In genomic region chr14:33939117-33939516, GRCm38 (mm10) we compare ENCODE assay signal across 9 mouse cellular contexts. TPM values are rescaled to one million over a fixed set of nuclear protein-coding genes. Genes with fewer than 3 reads are reported as not detected.
DNase-seq lines count a peak whose midpoint lies in the region; ATAC-seq lines count a peak whose summit lies in the region.
"Had no signal": no experiment of that assay in that cellular context is flagged by ENCODE, and none has a peak within 500 bp of the region (broad histone marks: within the 10 kb centered on the region; RNA-seq: fewer than 3 reads in every experiment).

No protein-coding gene starts in this region.

- H3K27me3 ChIP-seq in hindbrain, embryonic 16.5 days (replicated peaks; ENCODE audit: control insufficient read depth, insufficient read depth, low read length), result no peaks in the 10 kb centered on the region
- no peaks in the 10 kb centered on the region for H3K27me3 ChIP-seq in midbrain, embryonic 10.5 days (ENCODE audit: low read depth, poor library complexity, severe bottlenecking)
- H3K27me3 ChIP-seq in stomach, embryonic 15.5 days (replicated peaks), result no peaks in the 10 kb centered on the region

- H3K4me1 ChIP-seq in hindbrain, embryonic 16.5 days (ENCODE audit: control insufficient read depth, insufficient read depth, low read depth, low read length), result no peaks in the 10 kb centered on the region
- H3K4me1 ChIP-seq in midbrain, embryonic 10.5 days, result 0 out of 2 replicates have a peak, but pooled peaks cover 6% of the 10 kb centered on the region
- H3K4me1 ChIP-seq in stomach, embryonic 15.5 days, result no peaks in the 10 kb centered on the region

- peak overlapping the region; percentile 13; the same call in 1 of the 2 replicates for H3K4me2 ChIP-seq in hindbrain, embryonic 16.5 days (ENCODE audit: low read length)
- H3K4me2 ChIP-seq in stomach, embryonic 15.5 days, result peak overlapping the region; percentile 25; the same call in 1 of the 2 replicates

- peak overlapping the region; percentile 33; the same call in 1 of the 2 replicates for H3K9ac ChIP-seq in hindbrain, embryonic 16.5 days (ENCODE audit: low read depth, low read length)
- no peak overlapping the region for H3K9ac ChIP-seq in stomach, embryonic 15.5 days

- 32% methylated on average over 9 of the region's 9 CpGs for WGBS in hindbrain, embryonic 16.5 days
- 25% methylated on average over 9 of the region's 9 CpGs for WGBS in midbrain, embryonic 10.5 days
- 33% methylated on average over 9 of the region's 9 CpGs for WGBS in stomach, embryonic 15.5 days

- H3K36me3 ChIP-seq in hindbrain, embryonic 16.5 days (ENCODE audit: control insufficient read depth, insufficient read depth, low read length), result no peaks in the 10 kb centered on the region
- no peaks in the 10 kb centered on the region for H3K36me3 ChIP-seq in midbrain, embryonic 10.5 days
- H3K36me3 ChIP-seq in stomach, embryonic 15.5 days, result no peaks in the 10 kb centered on the region

- ATAC-seq in hindbrain, embryonic 16.5 days, result peak; percentile 52
- no peak for ATAC-seq in stomach, embryonic 15.5 days (ENCODE audit: insufficient read depth, low FRiP score, low read depth)

- no peak overlapping the region for H3K27ac ChIP-seq in hindbrain, embryonic 16.5 days (ENCODE audit: low read depth, low read length)
- H3K27ac ChIP-seq in midbrain, embryonic 10.5 days (replicated peaks), result no peak overlapping the region; the same call in 1 of the 2 replicates
- H3K27ac ChIP-seq in stomach, embryonic 15.5 days, result no peak overlapping the region

- H3K9me3 ChIP-seq in hindbrain, embryonic 16.5 days (ENCODE audit: control insufficient read depth, low read length), result no peaks in the 10 kb centered on the region
- no peaks in the 10 kb centered on the region for H3K9me3 ChIP-seq in midbrain, embryonic 10.5 days (replicated peaks)
- no peaks in the 10 kb centered on the region for H3K9me3 ChIP-seq in stomach, embryonic 15.5 days

- intact Hi-C loops in left cerebral cortex, postnatal 10 days (cut with DNase I), result no loop called here

- peak; percentile 44 to 76 for DNase-seq in heart, adult 18-20 months
- no peak for DNase-seq in heart, adult 11 months
- DNase-seq in cerebellum, postnatal 10 days, result peak; percentile 93 to 96
- peak; percentile 68 to 71 for DNase-seq in frontal cortex, postnatal 25 days (ENCODE audit: low spot score in 2 of 2)
- peak; percentile 44 to 76 for DNase-seq in left cerebral cortex, postnatal 10 days (ENCODE audit: extremely low spot score in 1 of 2, low spot score in 2 of 2)
- DNase-seq in midbrain, embryonic 10.5 days (ENCODE audit: low spot score), result peak; percentile 82

- H3K4me3 ChIP-seq in hindbrain, embryonic 16.5 days (ENCODE audit: low read length), result no peak overlapping the region
- peak overlapping the region; percentile 33 for H3K4me3 ChIP-seq in midbrain, embryonic 10.5 days
- peak overlapping the region; percentile 12; the same call in 1 of the 2 replicates for H3K4me3 ChIP-seq in stomach, embryonic 15.5 days (replicated peaks)

RNA-seq across cellular contexts. Expression of gene Gdf2, which starts 1.7 kb away (rescaled TPM):
- total RNA-seq in heart, adult 18-20 months (2021), result under 1 TPM; 0.07 to 0.18 TPM
- 0.06 and 0.11 TPM in 2 replicates for polyA plus RNA-seq in hindbrain, embryonic 16.5 days (2015; fragmentation: Nextera tagmentation; extraction: Ambion mirVana)
- total RNA-seq in left cerebral cortex, postnatal 10 days (2021), result not detected
- polyA plus RNA-seq in midbrain, embryonic 10.5 days (2016; fragmentation: Nextera tagmentation; extraction: Ambion mirVana), result not detected in 2 replicates
- 0.41 and 0.87 TPM in 2 replicates for polyA plus RNA-seq in stomach, embryonic 15.5 days (2015; fragmentation: Nextera tagmentation; extraction: Ambion mirVana)
- total RNA-seq: gastrocnemius, adult 8-10 months had no signal

RNA-seq across cellular contexts. Expression of gene Rbp3, which starts 14.7 kb away (rescaled TPM):
- total RNA-seq in heart, adult 18-20 months (2021), result not detected
- polyA plus RNA-seq in hindbrain, embryonic 16.5 days (2015; fragmentation: Nextera tagmentation; extraction: Ambion mirVana), result 0.04 and 0.16 TPM in 2 replicates
- under 1 TPM in 1 of 2 experiments, not detected in 1; 0.06 TPM for total RNA-seq in left cerebral cortex, postnatal 10 days (2021)
- 0.07 TPM in 2 replicates for polyA plus RNA-seq in midbrain, embryonic 10.5 days (2016; fragmentation: Nextera tagmentation; extraction: Ambion mirVana)
- polyA plus RNA-seq in stomach, embryonic 15.5 days (2015; fragmentation: Nextera tagmentation; extraction: Ambion mirVana), result 0.03 TPM in 1 of 2 replicates, not detected in the other
- total RNA-seq: gastrocnemius, adult 8-10 months had no signal

RNA-seq across cellular contexts. Expression of gene Gdf10, which starts 15.7 kb away (rescaled TPM):
- 1 to 10 TPM in 1 of 2 experiments, under 1 TPM in 1; 0.87 to 1.1 TPM for total RNA-seq in heart, adult 18-20 months (2021)
- 14.0 and 15.0 TPM in 2 replicates for polyA plus RNA-seq in hindbrain, embryonic 16.5 days (2015; fragmentation: Nextera tagmentation; extraction: Ambion mirVana)
- total RNA-seq in left cerebral cortex, postnatal 10 days (2021), result 1 to 10 TPM; 7.1 to 7.5 TPM
- polyA plus RNA-seq in midbrain, embryonic 10.5 days (2016; fragmentation: Nextera tagmentation; extraction: Ambion mirVana), result 1.5 and 1.8 TPM in 2 replicates
- 6.6 and 9.1 TPM in 2 replicates for polyA plus RNA-seq in stomach, embryonic 15.5 days (2015; fragmentation: Nextera tagmentation; extraction: Ambion mirVana)

RNA-seq across cellular contexts. Expression of gene Zfp488, which starts 39.4 kb away (rescaled TPM):
- total RNA-seq in heart, adult 18-20 months (2021), result under 1 TPM in 1 of 2 experiments, not detected in 1; 0.05 TPM
- polyA plus RNA-seq in hindbrain, embryonic 16.5 days (2015; fragmentation: Nextera tagmentation; extraction: Ambion mirVana), result 1.5 and 1.6 TPM in 2 replicates
- 1 to 10 TPM; 3.4 to 5.0 TPM for total RNA-seq in left cerebral cortex, postnatal 10 days (2021)
- 0.06 and 0.09 TPM in 2 replicates for polyA plus RNA-seq in midbrain, embryonic 10.5 days (2016; fragmentation: Nextera tagmentation; extraction: Ambion mirVana)
- polyA plus RNA-seq in stomach, embryonic 15.5 days (2015; fragmentation: Nextera tagmentation; extraction: Ambion mirVana), result 0.12 and 0.15 TPM in 2 replicates
